Mouse (Mus musculus) liver, adult (tissue): ENCODE results near the gene Cux2.

Experiments
- GATA4 ChIP-seq: IDR thresholded peaks from 2 replicates; pipeline ENCODE4 v1.6.1; 2014; ENCODE audit warnings: mild to moderate bottlenecking, low read length; ENCODE audit not compliant: insufficient replicate concordance

Cux2 gene

DNA sequence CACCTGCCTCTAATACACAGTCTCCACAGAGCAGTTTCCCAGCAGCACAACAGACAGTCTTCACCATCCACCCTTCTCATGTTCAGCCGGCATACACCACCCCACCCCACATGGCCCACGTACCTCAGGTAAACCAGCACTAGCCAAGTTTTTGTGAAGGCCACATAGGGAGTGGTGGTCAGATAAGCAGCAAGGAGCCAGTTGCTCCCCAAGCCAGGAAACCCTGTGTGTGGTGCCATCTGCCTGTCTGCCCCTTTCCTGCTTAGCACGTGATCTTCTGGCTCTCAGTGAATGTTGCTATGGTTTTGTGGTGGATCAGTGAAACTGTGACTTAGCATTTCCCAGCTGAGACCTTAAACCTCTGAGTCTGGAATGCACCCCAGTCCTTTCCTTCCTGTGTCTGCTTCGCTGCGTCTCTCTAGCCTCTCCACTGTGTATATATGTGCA lies 238.4 kb downstream of the Cux2 start:
- no peak for TF ChIP-seq GATA4

DNA sequence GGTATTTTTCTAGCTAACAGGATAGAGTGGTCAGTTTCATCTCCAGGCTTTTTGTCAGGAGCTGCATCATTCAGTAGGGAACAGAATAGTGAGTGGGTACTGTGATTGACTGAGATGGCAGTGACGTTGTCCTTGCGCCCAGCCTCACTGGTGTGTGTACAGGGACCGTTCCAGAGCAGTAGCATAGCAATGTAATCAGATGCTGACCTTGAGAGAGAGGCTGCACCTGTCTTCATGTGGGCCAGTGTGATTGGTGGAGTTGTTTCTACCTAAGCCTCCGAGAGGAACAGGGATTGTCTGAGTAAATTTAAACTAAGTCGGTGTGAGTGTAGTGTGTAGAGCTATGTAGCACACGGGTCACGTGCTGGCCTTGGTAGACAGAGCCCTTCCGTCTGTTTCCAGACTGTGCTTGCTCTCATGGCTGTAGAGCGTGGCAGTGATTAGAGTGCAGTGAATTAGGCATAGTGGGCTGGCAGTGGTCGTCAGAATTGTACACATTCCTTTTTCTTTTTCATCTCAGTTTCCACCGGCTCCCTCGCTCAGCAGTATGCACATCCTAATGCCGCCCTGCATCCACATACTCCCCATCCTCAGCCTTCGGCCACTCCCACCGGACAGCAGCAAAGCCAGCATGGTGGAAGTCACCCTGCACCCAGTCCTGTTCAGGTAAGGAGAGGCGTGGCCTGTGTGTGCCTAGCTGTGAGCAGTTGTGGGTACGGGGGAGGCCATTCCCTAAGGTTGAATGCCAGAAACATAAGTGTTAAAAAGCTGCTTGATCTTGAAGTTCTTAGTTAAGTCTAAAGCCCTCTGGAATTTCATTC lies 239.4 kb downstream of the Cux2 start:
- TF ChIP-seq GATA4, result no peak

DNA sequence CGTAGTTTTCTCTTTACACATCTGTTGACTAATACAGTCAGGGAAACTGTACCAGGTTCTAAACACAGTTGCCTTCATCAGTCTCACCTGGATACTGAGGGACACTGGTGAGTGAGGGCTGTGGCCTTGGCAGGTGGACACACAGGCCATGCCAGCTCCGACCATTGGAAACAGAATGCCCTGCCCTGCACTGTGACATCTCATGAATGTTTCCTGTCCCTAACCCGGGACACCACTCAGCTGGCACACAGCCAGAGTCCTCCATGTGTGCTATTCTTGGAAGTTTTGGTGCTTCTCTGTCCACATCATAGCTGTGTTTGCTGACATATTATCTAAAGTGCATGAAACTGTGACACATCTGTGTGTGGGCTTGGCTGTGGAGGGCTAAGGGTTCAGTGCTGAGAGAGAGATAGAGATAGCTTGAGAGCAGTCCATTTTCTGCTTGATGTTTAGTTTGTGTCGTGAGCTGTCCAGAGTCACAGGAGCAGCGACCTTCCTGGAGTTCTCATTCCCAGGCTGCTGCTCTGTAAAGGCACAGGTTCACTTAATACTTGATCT lies 240.2 kb downstream of the Cux2 start:
- TF ChIP-seq GATA4, result no peak

DNA sequence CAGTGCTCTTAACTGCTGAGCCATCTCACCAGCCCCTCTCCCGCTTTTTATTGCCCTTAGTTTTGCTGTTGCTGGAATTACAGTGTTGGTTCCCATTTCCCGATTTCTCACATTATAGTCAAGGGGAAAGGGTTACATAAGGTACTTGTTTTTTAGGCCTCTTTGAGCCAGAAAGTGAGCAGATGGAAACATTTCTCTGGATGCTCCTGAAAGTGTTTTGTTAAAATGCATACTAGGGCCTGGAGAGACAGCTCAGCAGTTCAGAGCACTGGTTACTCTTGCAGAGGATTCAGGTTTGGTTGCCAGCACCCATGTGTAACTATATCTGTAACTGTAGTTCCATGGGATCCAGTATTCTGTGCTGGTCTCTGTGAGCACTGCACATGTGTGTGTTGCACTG lies 241.7 kb downstream of the Cux2 start:
- TF ChIP-seq GATA4, result no peak

DNA sequence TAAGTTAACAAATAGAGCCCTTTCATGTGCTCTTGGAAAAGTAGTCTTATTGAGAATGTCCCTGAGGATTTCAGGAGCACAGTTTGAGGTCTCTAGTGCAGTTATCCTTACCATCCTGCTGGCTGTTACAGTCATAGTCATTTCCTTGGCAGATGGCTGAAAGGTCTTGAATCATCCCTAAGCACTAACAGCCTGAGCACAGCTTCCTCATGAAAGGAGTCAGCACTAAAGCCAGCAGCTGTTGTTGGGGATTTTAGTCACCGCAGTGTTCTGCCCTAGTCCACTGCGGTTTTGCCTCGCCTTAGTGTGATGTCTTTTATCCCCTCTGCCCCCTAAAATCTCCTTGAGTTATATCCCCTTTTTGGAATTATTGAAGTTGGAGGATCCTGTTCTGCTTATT lies 242.7 kb downstream of the Cux2 start:
- TF ChIP-seq GATA4, result no peak
